Mouse (Mus musculus) pancreas, adult 10 weeks (tissue): ENCODE results near the gene Ddit4l. TPM values are rescaled to one million over a fixed set of nuclear protein-coding genes. Genes with fewer than 3 reads are reported as not detected.

ENCODE experiments used
- polyA plus RNA-seq: library from polyadenylated mRNA; stranded (reverse); fragments of 350-450 nt; fragmentation: Illumina TruSeq; extraction: RNeasy Lipid Tissue Mini Kit (QIAGEN cat#74804); gene quantifications from one replicate; pipeline ENCODE4 v1.2.3, GENCODE M21; 2015; ENCODE audit warnings: low read depth, low replicate concordance; ENCODE audit not compliant: insufficient read depth

Ddit4l gene
- polyA plus RNA-seq, result 3.1 TPM

DNA sequence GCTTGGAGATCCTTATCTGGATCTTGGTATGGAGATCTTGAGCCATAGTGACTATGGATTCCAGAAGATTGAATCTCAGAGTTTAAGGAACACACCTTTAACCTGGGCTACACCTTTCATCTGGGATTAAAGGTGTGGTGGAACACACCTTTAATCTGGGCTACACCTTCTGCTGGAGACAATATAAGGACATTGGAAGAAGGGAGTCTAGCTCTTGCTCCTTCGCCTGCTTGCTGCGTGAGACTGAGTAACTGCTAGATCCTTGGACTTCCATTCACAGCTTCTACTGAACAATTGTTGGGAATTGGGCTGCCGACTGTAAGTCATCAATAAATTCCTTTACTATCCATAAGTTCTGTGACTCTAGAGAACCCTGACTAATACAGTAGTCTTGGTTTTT lies at the start of gene Ddit4l:
TSS of gene Ddit4l (plus strand) at position 301 of the 400 bp plus-strand sequence.

GRCm38 (mm10) chr3:137671224-137671623 lies 49.8 kb downstream of the Ddit4l start, which contains the start of gene Gm21962:
Gene Gm21962, plus strand, starts transcription at chr3:137671524.

Other genes starting within 250 kb of the Ddit4l start
- gene Gm21962, start 49.9 kb downstream of the Ddit4l start, polyA plus RNA-seq, result not detected
- 49.4 TPM for gene H2afz, start 242.9 kb downstream of the Ddit4l start, polyA plus RNA-seq
- 2.5 TPM for gene Dnajb14, start 246.1 kb downstream of the Ddit4l start, polyA plus RNA-seq